In genomic region chr4:34859416-34859815, GRCm38 (mm10) we compare ENCODE assay signal across 26 mouse cellular contexts. TPM values are rescaled to one million over a fixed set of nuclear protein-coding genes. Genes with fewer than 3 reads are reported as not detected.
DNase-seq lines count a peak whose midpoint lies in the region; ATAC-seq lines count a peak whose summit lies in the region.
"Had no signal": no experiment of that assay in that cellular context is flagged by ENCODE, and none has a peak within 500 bp of the region (broad histone marks: within the 10 kb centered on the region; RNA-seq: fewer than 3 reads in every experiment).

No protein-coding gene starts in this region.

- no peaks in the 10 kb centered on the region for H3K9me3 ChIP-seq in liver, embryonic 11.5 days (ENCODE audit: control insufficient read depth, low read length)
- H3K9me3 ChIP-seq: G1E; liver, embryonic 15.5 days had no signal

- H3K4me2 ChIP-seq in liver, embryonic 11.5 days: no peak overlapping the region
- H3K4me2 ChIP-seq: hindbrain, embryonic 14.5 days; liver, embryonic 15.5 days had no signal

- H3K4me1 ChIP-seq in liver, embryonic 11.5 days (replicated peaks; ENCODE audit: control insufficient read depth, insufficient read depth, low read length): 0 out of 2 replicates have a peak, but pooled peaks cover 6% of the 10 kb centered on the region

- 0 out of 2 replicates have a peak, but pooled peaks have one; percentile 18 for ATAC-seq in frontal cortex, adult (ENCODE audit: low TSS enrichment)
- 0 out of 2 replicates have a peak, but pooled peaks have one; percentile 12 for ATAC-seq in liver, embryonic 11.5 days (replicated peaks; ENCODE audit: low FRiP score)
- ATAC-seq in megakaryocyte progenitor cell, adult 5-6 weeks (replicated peaks; ENCODE audit: poor library complexity): 0 out of 2 replicates have a peak, but pooled peaks have one; percentile 11
- ATAC-seq: lung, postnatal 0 days; midbrain, embryonic 16.5 days had no signal

- no peaks in the 10 kb centered on the region for H3K27me3 ChIP-seq in liver, embryonic 11.5 days (replicated peaks; ENCODE audit: control insufficient read depth, insufficient read depth, low read length)
- H3K27me3 ChIP-seq: liver, embryonic 15.5 days had no signal

- H3K4me3 ChIP-seq in liver, embryonic 11.5 days (ENCODE audit: low read depth, low read length): no peak overlapping the region
- H3K4me3 ChIP-seq: forebrain, embryonic 10.5 days; left cerebral cortex, adult 2 months; liver, embryonic 15.5 days had no signal

- no peak overlapping the region for H3K27ac ChIP-seq in liver, embryonic 11.5 days (ENCODE audit: low read depth, low read length)
- H3K27ac ChIP-seq: forebrain, embryonic 10.5 days; hindbrain, embryonic 14.5 days; left cerebral cortex, adult 2 months; liver, embryonic 15.5 days had no signal

- no peak overlapping the region for H3K9ac ChIP-seq in liver, embryonic 11.5 days (ENCODE audit: low read depth, low read length)
- H3K9ac ChIP-seq: hindbrain, embryonic 14.5 days; liver, embryonic 15.5 days had no signal

- 89% methylated on average over 3 of the region's 3 CpGs for WGBS in liver, embryonic 11.5 days

- no peak for DNase-seq in frontal cortex, adult 2 months (ENCODE audit: extremely low spot score in 1 of 2, low spot score in 1 of 2)
- DNase-seq in liver, embryonic 11.5 days (ENCODE audit: low spot score): no peak
- DNase-seq in liver: no peak
- DNase-seq in Muller cell, postnatal 12 days (ENCODE audit: inconsistent ontology term): peak; percentile 25
- no peak for DNase-seq in cerebellum, postnatal 25 days
- DNase-seq: cerebellum, adult 18-20 months; gastrocnemius, postnatal 10 days; heart, postnatal 10 days; kidney, postnatal 4 days; layer of hippocampus, adult 9-11 months; right cerebral cortex, postnatal 4 days had no signal

- no peaks in the 10 kb centered on the region for H3K36me3 ChIP-seq in liver, embryonic 11.5 days (ENCODE audit: control insufficient read depth, insufficient read depth, low read length)

RNA-seq across cellular contexts. Expression of gene Zfp292, which starts 23.3 kb away (rescaled TPM):
- 9.2 and 9.3 TPM in 2 replicates for polyA plus RNA-seq in frontal cortex, adult 2 months (2012; rRNA removed)
- polyA plus RNA-seq in liver, embryonic 11.5 days (2014; fragmentation: Nextera tagmentation; extraction: Ambion mirVana): 16.2 and 16.8 TPM in 2 replicates
- total RNA-seq in megakaryocyte progenitor cell, adult 5-6 weeks (2015): 26.6 and 32.5 TPM in 2 replicates
- 21.5 and 31.3 TPM in 2 replicates for total RNA-seq in megakaryocyte progenitor cell, adult 5-6 weeks (2017)

RNA-seq across cellular contexts. Expression of gene Cga, which starts 34.2 kb away (rescaled TPM):
- not detected in 2 replicates for polyA plus RNA-seq in frontal cortex, adult 2 months (2012; rRNA removed)
- polyA plus RNA-seq in liver, embryonic 11.5 days (2014; fragmentation: Nextera tagmentation; extraction: Ambion mirVana): 0.29 TPM in 1 of 2 replicates, not detected in the other
- total RNA-seq in megakaryocyte progenitor cell, adult 5-6 weeks (2015): not detected in 2 replicates
- not detected in 2 replicates for total RNA-seq in megakaryocyte progenitor cell, adult 5-6 weeks (2017)
- total RNA-seq: G1E; gastrocnemius, postnatal 10 days; heart, adult 8-10 months; heart, postnatal 10 days; left cerebral cortex, adult 2 months; neutrophil, adult 5-6 weeks had no signal
- polyA plus RNA-seq: G1E; hindbrain, embryonic 14.5 days; intestine, embryonic 16.5 days; kidney, embryonic 14.5 days; limb, embryonic 11.5 days; lung, postnatal 0 days; stomach, embryonic 16.5 days had no signal
